Mouse (Mus musculus) heart, adult 2 months (tissue): ENCODE results near the gene Zmynd8.

ENCODE experiments used
- CTCF ChIP-seq: fragments of 200-600 bp; IDR thresholded peaks from 2 replicates; pipeline ENCODE4 v1.8.1; 2022; ENCODE audit warnings: antibody characterized with exemption, mild to moderate bottlenecking, moderate library complexity
- EP300 ChIP-seq: fragments of 200-500 bp; IDR thresholded peaks from 2 replicates; pipeline ENCODE4 v1.6.1; 2011; ENCODE audit warnings: low read depth, low read length, control low read depth; ENCODE audit not compliant: insufficient read depth
- POLR2A ChIP-seq: fragments of 200-500 bp; IDR thresholded peaks from 2 replicates; pipeline ENCODE4 v1.6.1; 2011; ENCODE audit warnings: mild to moderate bottlenecking, low read depth, low read length, control low read depth; ENCODE audit not compliant: insufficient read depth

DNA sequence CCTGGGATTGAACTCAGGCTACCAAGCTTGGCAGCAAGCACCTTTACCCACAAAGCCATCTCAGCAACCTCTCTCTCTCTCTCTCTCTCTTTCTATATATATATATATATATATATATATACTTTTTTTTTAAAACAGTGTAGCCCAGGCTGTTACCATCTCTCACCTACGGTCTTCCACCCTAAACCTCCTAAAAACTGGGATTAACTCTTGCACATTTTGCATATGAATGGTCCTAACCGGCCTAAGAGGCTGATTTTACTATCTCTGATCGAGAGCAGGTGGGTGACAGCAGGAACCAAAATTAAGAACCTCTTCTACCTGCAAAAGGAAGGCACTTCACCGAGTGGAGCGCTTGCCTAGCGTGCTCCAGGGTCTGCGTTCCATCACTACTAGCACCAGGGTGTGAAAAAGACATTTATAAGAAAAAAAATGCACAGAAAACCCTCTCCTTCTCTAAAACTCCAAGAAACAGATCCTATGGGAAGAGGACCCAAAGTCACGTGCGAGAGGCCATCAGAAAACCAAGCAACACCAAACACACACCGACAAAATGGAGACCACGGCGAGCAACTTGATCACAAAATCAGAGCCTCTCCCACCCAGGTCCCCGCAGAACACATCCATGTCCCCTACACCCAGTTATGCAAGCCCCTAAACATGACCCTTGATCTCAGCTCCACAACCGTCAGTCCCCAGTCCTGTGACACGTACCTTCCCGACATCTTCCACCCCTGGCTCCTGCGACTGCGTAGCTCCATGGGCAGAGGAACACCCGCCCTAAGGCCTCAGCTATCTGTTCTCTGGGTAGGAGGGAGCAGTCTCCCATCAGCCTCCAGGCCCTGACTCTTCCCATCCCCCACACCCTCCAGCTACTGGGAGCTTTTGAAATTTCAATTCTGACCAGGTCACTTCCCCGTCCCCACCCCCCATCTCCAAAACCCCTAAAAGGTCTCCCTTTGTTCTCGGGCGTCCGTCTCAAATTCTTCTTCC, at the start of gene Zmynd8:
- TF ChIP-seq CTCF (no peak), POLR2A (no peak), EP300 (no peak)
